Mouse (Mus musculus) urinary bladder, postnatal 14 days (tissue): ENCODE measurements around the gene Haus7.
A peak's percentile ranks its signal among the peaks of the same experiment; 100 is the strongest.

Experiments
- DNase-seq: peaks from one replicate; pipeline ENCODE4 v3.0.0; 2021; ENCODE audit warnings: low spot score

Gene Haus7

DNA sequence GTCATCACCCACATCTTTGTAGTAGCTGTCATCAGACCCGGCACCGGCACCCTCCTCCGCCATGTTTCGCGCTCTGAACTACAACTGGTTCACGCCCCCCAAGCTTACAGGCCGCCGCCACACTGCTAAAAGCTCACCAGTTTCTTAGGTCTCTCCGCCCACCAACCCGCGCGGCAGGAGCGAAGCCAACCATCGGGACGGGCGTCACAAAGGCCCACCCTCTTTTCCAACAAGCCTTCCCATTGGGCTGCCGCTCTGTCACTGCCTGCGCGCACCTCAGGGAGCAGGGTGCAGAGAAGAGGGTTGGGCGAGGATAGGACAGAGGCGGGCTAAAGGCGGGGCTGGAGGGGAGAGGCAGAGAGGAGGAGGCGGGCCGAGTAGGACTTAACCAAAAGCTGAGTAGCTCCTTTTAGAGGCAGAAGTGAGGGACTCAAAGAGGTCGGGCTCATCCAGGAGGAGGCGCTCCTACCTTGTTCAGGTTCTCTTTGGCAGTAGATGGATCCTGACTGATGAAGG is at the start of gene Haus7:
Haus7 (minus strand) TSS at position 168 of the 516 bp plus-strand sequence.
- DNase-seq = peak; percentile 90

DNA sequence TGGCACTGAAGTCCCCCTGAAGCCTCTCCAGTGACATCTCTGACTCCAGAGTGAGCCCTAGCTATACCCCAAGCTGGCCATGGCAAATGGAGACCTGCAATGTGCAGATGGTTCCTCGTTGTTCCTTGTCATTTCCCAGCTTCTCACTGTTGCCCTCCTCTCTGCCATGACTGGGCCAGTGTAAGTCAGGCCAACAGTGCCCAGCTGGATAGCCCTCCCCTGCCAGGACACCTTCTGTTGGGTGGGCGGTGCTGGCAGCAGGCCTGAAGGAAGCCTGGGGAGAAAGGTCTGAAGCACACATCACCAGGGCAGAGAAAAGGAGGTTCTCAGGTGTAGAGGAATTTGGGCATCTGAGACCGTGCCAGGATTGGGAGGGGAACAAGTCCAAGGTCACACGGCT is 47.7 kb upstream of the Haus7 start:
- DNase-seq = no peak

DNA sequence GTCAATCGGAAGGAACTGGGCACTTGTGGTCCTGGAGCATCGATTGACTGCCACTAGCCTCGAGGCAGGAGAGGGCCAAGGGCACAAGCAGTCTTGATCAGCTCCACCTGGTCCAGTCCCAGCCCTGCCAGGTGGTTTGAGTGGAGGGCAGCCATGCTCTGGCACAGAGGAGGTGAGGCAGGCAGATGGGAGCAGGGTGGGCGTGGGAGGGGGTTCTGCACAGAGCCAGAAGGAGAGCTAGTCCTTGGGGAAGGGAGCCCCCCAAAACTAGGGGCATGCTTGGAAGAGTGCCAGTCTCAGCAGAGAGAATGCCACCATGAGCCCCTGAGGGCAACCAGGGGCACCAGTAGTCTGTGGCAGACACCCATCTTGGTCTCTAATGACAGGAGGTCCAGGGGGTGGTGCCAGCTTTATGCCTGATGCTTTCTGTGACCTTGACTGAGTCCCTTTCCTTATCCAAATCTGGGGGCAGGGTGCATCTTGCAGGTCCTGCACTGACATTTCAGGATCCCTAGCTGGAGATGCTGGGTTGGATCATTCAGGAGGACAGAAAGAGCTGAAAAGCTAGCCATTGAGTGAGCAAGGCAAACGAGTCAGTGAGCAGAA is 46.4 kb upstream of the Haus7 start:
- DNase-seq = no peak

DNA sequence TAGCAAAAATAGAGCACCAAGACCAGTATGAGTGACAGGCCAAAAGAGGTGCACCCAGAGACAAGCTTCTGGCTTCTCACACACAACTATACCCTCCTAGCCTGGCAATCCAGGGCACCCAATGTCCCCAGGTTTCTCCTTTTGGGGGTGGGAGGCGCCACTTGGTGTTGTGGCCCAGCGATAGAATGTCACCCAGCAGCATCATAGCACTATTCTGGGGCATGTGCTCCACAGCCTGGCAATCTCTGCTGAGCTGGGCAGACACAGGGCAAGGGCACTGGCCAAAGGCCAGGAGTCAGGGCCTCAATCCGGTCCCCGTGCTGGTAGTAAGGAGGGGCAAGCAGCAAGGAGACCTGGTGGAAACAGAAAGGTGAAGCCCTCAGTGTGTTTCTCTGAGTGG is 37.9 kb upstream of the Haus7 start:
- DNase-seq = no peak

DNA sequence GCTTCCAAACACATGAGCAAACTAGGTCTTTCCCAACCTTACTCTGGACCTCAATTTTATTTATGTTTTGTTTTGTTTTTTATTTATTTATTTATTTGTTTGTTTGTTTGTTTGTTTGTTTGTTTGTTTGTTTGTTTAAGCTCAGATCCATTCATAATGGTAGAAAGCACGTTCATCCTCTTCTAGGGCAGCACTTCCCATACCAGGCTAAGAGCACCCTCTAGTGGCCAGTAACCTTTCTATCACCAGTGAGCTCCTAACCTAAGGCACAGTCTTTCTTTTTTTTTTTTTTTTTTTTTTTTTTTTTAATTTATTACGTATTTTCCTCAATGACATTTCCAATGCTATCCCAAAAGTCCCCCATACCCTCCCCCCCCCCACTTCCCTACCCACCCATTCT is 34.7 kb upstream of the Haus7 start:
- peak; percentile 61 for DNase-seq

- no peak for DNase-seq
These were observed 32.0 kb upstream of the Haus7 start for GRCm38 (mm10) chrX:73490804-73491203.

DNA sequence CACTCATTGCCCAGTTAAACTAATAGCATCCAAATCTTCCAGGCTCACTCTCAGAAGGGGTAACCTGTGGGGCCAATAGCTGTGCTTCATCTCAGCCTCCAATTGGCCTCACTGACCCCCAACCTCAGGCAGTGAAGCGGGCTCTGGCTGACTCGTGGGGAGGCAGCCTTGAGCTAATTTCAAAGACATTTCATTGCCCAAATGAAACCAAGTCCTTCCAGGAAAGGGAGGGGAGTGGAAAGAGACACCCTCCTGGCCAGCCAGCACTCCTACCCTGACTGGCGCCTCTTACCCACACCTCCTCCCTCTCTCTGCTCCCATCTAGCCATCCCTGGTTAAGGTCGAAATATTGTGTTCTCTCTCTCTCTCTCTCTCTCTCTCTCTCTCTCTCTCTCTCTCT is 31.3 kb upstream of the Haus7 start:
- no peak for DNase-seq

DNA sequence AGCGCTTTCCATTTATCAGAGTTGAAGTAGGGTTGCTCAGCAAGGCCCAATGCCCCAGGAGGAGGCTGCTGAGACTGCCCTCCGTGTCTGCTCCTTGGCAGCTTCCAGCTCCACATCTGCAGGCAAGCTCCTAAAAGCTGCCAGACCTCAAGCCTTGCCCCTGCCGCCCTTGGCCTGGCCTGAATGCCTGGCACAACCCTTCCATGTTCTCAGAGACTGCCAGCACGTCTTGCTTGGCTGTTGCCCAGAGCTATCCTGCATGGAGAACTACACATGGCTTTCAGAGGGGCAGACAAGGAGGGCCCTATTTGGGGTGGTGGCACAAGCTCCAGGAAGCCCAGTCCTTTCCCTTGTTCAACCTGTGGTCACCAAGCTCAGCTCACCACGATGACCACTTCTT is 28.1 kb upstream of the Haus7 start:
- DNase-seq = no peak

- no peak for DNase-seq
These were observed 26.0 kb upstream of the Haus7 start for GRCm38 (mm10) chrX:73484870-73485269.

DNA sequence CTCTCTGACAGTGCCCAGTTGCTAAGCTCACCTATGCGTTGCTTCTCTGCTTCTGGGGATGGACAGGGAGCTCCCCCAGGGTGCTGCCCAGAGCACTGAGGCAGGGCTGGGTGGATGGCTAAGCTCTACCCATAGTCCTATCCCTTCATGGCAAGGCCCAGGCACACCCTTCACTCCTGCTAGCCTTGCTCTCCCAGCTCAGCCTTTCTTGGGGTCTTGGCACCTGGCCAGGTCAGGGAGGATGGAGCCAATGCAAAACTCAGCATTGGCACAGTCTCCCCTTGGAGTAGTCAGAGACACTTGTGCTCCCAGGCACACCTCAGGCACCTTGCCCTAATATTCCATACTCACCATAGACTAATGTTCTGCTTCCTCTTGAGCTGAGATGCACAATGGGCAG is 25.2 kb upstream of the Haus7 start:
- DNase-seq = no peak

DNA sequence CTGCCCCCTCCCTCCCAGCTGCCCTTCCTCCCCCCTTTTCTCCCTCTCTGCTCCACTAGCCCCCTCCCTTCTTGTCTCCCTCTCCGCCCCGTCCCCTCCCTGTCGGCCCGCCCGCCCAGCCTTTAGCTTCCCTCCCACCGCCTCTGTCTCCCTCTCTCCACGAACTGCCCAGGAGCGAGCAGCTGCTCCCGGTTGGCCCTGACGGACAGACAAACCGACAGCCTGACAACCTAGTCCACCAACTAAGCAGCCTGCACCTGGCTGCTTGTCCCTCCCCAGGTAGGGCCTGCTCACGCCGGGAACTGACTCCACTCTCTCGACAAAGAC is 24.6 kb upstream of the Haus7 start, which contains the start of gene Bgn:
Bgn (plus strand) TSS at position 119 of the 327 bp plus-strand sequence.
- DNase-seq = peak; percentile 34

DNA sequence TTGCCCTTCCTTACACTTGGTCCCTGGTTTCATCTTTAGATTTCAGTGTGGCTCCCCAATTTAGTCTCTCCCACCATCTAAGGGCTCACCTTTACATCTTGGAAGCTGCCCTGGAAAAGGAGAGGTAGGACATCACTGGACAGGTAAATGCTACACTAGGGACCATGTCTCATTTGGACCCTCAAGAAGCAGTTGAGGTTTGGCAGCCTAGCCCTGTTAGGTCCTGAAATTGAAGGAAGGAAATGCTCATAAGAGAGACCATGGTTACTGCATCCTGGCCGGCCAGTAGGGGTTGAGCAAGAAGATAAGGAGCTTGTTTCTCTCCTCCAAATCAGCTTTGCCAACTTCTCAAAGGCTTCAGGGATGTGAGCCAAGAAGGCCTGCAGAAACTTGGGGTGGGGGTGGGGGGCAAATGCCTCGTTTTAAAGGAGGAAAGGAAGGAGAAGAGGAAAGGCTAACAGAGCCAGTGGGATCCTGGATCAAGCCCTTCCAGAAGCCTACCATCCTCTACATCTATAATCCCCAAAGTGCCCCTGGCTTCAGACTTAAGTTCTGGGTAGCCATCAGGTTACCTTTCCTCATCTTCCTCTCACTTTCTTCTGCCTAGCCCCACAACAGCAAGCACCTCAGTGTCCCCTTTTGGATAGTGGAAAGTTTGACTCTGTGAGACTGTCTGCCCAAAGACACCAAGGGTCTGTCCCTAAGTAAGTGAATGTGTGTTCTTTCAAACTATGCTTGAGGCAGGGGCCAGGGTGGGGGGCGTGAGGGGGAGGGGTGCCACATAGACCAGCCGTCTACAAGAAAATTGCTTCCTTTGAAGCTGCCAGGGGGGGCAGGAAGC is 24.0 kb upstream of the Haus7 start:
- DNase-seq = no peak

GRCm38 (mm10) chrX:73480334-73480733 is 21.5 kb upstream of the Haus7 start:
- no peak for DNase-seq

GRCm38 (mm10) chrX:73479656-73480055 is 20.8 kb upstream of the Haus7 start:
- DNase-seq = no peak

DNA sequence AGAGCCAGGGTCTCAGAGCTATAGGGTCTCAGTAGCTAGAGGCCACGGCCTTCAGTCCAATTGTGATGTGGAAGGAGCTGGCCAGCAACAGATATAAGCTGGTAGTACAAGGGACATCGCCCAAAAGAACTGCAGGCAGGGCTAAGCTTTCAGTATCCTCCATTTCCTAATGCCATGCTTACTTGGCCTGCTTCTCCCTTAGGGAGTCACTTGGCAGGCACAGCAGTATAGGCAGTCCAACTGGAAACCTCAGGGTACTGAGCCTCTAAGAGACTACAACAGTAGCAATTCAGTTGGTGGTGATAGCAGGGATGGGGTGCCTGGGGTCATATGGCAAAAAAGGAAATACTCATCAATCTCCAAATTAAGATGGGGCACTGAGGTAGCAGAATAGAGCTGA is 18.7 kb upstream of the Haus7 start:
- DNase-seq = no peak

DNA sequence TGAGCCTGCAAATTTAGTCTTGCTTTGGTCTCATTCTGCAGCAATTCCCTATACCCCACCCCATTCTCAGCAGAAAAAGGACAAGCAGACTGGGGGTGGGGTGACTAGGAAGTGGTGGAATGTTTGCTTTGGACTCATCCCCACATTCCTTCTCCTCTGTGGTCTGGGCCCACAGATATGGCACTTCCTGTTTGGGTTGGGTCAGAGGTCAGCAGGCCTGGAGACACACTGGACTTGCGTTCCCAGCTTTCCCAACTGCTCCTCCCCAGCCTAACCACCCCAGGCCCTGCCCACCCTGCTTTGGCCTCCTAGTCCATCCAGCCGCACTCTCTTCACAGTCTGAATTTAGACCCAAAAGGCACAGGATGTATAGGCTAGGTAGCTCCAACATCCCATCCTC is 17.8 kb upstream of the Haus7 start:
- DNase-seq = peak; percentile 43

DNA sequence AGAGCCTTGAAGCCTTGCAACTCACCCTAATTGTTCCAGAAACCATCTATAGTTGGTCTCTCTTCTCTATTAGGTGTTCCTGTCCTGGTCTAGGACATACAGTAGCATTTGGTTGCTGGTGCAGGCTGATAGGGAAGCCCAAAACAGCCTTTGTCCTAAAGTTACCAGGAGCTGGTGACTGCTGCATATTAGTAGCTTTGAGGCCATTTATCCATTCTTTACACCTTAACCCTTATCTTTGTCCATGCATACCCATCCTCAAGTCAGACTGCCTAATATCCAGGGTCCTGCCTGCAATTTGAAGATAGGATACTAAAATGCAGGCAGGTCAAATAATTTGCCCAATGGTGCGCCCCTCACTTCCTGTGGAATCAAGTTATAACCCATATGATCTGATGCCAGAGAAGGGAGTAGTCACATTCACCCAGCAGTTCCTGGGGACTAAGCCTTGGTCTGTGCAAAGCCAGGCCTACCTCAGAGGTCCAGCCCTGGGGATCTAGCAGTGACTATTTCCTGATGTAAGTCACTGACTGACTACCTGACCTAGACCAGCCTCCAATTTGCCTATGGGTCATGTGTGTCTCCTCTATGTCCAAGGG is 16.9 kb upstream of the Haus7 start:
- DNase-seq = no peak

DNA sequence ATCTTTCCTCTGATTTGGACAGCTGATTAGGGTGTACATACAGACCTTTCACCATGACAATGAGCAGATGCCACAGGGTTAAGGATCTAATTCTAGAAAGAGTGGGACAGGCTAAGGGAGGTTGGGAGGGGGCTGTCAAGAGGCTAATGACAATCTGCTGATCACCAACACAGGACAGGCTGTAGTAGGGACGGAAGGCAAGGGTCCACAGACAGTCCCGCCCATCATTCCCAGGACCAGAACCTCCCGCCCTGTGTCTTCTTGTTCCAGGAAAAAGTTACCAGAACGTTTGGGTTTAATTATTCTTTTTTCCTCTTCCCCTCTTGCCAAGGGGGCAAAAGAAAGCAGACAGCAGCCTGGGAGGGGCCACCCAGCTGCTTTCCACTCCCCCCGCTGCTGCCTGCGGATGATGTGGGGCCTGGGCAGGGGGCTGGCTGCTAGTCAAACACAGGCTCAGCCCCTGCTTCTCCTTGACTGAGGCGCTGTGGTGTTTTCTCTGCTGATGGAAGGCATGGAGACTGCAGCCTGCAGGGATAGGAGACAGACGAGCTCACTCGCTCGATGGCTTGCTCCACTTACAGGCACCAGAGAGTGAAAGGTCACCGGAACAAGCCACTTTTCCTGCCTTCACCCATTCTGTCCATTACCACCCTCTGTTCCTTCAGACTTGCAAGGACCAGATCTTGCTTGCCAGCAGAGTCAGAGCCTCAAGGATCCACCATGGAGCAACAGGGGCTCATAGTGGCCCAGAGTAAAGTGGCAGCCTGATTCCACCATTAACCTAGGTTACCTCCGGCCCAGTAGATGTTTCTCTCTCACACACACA is 15.7 kb upstream of the Haus7 start:
- no peak for DNase-seq

DNA sequence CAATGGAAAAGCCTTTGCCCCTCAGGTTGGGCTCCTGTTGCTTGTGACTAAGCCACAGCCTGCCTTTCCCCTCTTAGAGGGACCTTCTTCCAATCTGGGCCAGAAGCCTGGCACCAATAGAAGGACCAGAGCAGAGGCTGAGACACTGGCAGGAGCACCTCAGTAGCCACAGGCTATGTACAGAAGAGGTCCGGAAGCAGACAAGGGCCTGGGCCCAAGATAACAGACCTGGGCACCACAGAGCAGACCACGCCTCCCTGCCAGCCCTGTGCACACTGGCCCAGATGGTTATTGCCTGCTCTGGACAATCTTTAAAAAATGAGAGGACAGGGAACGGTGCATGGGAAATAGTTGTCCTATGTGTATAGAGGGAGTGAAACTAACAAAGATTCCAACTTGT is 12.9 kb upstream of the Haus7 start:
- no peak for DNase-seq

DNA sequence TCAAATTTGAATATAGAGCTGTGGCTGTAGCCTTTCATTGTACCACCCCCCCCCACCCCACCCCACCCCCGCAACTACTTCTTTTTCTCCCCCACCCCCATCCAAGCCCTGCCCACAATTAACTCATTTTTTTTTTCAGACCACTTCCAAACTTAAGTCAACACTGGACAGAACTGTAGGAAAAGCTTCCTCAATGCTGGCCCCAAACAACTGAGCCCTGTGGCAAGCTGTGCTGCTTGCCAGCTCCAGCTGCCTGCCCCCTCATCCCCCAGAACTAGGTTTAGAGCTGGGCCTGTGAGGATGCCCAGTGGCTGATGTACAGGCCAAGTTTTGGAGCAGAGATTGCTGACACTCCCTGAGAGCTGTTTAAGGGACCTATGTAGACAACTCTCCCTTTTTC is 9.9 kb upstream of the Haus7 start:
- no peak for DNase-seq

DNA sequence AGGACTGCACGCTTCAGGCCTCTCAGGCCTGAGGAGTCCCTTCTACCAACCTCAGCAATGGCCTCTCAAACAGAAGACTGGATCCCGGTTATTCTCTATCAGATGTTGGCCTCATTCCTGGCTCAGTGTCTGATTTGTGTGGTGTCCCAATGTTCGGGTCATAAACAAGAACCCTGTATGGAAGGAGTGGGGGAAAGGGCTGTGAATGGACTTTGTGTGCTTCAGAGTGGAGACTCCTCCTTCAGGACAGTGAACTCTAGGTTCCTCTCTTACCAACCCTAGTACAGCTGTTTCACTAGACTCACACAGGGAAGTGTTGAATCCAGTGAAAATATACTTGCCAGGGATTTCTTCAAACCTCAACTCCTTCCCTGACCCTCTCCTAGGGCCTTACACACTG is 9.5 kb upstream of the Haus7 start:
- DNase-seq = no peak
